Mouse (Mus musculus) E14TG2a.4 (cell line): ENCODE measurements at regions not wholly inside any gene's neighbourhood (a gene's known extent, or its start where the extent isn't known, plus 50 kb on each side); places are given as distances from the start of the nearest gene placed in this dataset.

Source experiments
- CTCF ChIP-seq: conservative IDR thresholded peaks from 2 replicates; pipeline ENCODE4 v1.5.1; 2014; ENCODE audit warnings: low read length
- NANOG ChIP-seq: IDR thresholded peaks from 2 replicates; pipeline ENCODE4 v1.6.1; 2014; ENCODE audit warnings: borderline replicate concordance, low read length, mixed read lengths
- POU5F1 ChIP-seq: IDR thresholded peaks from 2 replicates; pipeline ENCODE4 v1.6.1; 2014; ENCODE audit warnings: low read length, borderline replicate concordance

GRCm38 (mm10) chrX:99522830-99523229 lies 51.8 kb upstream of the Pja1 start:
- TF ChIP-seq CTCF (peak; percentile 59), NANOG (no peak), POU5F1 (no peak)
